Mouse (Mus musculus) brain, adult 2 months (tissue): ENCODE measurements at regions not wholly inside any gene's neighbourhood (a gene's known extent, or its start where the extent isn't known, plus 50 kb on each side); places are given as distances from the start of the nearest gene placed in this dataset.
A peak's percentile ranks its signal among the peaks of the same experiment; 100 is the strongest.
"Not testable (repeated sequence)": the region's sequence is repeated elsewhere in the genome, so short reads cannot be mapped to it uniquely, and the experiment has no call there.

Source experiments
- DNase-seq: peaks from one replicate; pipeline ENCODE4 v3.0.0; 2011; ENCODE audit warnings: low read depth, low spot score

DNA sequence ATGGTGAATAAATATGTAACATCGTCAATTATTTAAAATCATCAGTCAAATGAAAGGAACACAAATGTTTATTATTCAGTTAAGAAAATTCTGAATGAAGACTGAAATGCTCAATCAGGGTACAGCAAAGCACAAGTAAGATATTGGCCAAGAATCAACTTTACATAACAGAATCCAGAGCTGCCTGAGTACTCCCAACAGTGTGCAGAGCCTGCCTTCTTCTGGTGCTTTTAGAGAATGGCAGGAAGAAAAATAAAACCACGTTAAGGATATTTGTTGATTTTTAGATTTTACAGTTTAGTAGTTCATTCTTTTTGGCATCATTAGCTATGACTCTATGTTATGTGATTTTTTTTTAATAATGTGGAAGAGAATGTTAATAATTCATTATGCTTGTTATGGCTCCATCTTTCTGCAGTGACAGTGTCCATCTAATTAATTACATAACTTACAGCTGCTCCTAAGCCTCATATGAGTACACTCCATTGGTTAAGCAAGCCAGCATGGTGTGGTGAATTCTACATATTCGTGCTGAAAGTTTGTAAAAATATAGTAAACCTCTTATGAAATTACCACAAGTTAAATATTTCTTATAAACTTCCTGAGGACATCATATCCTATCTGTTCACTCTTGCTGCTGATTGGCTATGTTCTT, 579.0 kb downstream of the Kcna4 start:
- peak; percentile 87 for DNase-seq

DNA sequence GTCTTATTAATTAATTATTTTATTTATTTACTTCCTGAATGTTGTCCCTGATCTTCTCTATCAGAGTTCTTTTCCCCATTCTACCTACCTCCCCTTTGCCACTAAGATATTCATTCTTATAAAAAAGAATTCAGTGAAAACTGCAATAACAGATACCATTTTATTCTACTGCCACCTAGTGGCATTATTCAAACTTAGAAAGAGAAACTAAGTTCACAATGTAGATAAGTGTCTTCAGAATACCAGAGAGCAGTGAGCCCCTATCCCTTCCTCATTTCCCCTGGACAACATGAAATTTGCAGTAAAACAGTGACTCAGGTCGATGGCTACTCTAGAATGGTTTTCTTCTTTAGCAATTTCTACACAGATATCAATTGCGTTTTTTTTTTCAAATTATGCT, 589.2 kb downstream of the Kcna4 start:
- peak; percentile 25 for DNase-seq

DNA sequence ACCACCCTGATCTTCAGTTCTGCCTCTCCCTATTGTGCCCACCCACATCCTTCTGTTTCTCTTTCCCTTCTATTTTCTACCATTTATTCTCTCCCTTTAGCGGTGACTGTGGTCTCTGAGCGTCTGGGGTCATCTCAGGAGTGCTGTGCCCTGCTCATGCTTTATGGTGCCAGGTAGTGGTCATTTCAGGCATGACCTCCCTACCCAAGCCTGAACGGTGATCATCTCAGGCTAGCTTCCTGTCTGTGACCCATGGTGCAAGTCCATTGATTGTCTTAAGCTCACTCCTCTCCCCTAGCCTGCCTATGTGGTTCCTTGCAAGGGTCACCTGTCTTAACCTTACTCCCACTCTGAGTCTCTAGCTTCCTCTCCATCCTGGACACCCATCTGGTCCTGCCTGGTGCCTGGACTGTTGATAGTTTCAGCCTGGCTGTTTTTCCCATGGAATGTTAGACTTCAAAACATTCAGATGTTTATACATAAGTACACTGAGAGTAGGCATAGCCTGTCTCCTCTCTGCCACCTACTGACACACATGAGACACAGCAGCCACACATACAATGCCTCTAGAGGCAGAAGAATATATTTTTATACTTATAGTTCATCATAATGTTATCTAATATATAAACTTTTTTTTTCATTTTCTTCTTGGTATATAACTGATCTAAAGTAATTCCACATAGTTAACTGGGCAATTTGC, 595.8 kb downstream of the Kcna4 start:
- peak; percentile 27 for DNase-seq

DNA sequence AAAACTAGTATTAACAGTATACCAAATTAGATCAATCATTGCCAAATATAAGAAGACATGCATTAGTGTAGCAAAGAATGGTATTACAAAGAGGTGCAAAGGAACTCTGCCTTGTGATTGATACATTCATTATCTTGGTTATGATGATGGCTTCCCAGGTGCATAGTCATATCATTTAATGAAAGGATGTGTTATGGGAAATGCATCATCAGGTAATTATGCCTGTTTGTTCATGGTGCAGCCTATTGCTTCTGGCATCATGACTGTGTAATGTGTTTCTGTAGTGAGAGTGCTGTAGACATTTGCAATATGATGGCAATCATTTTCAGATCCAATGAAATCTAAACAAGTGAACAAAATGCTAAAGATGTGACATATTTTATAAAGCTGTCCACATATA, 597.8 kb downstream of the Kcna4 start:
- no peak for DNase-seq

DNA sequence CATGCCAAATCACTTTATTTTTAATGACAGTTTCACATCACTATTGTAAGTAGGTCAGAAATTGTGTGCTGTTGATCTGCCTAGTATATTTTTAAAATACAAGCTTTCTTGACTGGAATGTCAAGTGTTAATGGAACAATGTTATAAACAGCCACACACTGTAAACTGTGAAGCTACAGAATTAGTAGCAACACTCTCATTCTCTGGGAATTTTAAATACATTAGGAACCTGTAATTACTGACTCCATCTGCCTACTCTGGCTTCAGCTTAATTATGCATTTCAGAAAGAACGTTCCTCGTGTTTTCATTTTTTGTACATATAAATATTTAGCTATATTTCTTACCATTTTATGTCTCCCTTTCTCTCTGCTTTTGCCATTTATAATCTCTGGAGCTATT, 634.7 kb downstream of the Kcna4 start:
- DNase-seq, result peak; percentile 35

DNA sequence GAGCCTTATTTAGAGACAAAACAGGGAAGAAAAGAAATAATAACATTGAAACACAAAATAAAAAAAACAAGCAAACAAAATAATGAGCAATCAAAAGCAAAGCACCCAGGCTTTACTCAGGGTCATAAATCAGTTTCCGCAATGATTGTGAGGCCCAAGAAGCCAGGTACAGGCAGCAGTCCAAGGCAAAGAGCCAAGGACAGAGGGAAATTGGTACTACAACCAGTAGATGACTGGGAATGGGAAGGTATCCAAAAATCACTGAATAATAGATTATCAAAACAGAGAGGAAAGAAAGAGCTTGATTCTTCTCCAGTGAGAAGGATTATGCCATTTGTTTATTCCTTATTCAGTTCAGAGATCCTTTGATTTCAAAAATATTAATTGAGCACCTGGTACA, 636.2 kb downstream of the Kcna4 start:
- peak; percentile 10 for DNase-seq

DNA sequence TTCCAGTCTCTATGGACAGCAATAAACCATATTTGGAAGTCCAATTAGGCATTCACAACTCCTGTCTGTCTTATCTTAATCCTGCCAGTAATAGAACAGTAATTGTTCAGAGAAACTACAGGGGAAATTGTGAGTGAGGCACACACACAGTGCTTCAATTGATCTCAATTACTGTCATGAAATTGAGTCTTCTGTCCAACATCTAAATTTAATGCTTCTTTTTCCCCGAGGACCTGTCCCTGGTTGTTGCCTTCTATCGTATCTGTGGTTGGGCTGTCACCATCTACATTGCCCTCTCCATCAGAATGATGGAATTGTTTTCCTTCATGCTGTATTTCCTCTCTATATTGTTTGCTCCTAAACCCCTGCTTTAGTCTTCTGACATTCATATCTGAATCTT, 644.9 kb downstream of the Kcna4 start:
- DNase-seq, result no peak

DNA sequence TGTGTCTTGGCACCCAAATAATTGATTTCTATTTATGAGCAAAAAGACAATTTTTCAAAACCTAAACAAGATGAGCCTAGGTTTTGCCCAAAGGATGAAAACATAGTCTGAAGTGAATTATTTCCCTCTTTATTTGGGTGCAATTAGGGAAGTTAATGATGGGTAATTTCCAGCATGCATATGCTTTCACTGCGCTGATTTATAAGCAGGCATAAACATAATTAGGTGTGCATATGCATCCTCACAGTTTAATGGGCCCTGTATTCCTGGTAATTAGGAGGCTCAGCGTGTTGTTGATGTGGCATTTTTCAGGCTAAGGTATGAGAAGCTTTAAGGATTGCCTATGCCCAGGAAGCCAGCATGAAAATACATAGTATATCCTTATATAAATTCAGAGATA, 645.3 kb downstream of the Kcna4 start:
- no peak for DNase-seq

DNA sequence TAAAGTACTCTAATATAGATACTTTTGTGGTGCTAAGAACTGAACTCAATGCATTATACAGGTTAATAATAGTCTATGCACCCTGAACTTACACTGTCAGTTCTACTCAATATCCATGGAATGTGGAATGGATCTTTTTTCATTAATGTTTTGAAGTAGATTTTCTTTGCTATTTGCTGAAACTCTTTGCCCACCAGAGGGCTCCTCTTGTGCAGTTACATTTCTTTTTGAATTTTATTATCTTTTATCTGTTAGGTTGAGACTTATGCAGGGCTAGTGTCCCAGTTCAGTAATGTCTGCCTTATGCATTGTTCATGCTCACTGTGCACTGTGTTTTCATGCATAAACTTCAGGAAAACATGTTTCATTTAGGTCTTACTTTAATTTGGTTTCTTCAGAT, 650.9 kb downstream of the Kcna4 start:
- no peak for DNase-seq

DNA sequence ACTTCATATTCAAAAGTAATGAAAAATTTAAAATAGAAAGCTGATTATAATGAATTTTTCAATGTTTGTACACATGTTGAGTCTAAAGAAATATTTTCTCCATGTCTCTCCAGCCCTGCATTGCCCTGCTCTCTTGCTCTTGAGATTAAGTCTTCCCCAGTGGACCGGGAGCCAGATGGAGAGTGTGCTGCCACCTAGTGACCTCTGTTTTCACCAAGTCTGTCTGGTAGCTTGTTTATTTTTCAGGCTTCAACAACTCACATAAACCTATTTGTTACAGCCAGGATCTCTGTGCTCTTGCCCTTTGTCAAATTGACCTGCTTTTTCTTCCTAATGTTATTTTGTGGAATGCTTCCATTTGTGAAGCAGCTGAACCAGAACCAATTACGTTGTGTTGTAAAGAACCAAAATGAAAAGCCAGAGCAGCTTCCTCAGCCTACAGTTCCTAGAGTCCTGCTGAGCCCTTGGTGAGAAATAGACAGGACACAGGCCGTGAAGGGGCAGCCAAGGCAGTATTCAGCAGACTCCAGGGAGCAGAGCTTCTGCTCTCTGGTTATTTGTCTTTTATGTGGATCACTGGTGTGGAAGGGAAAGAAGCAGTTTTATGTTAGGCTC, 655.5 kb downstream of the Kcna4 start:
- peak; percentile 70 for DNase-seq

DNA sequence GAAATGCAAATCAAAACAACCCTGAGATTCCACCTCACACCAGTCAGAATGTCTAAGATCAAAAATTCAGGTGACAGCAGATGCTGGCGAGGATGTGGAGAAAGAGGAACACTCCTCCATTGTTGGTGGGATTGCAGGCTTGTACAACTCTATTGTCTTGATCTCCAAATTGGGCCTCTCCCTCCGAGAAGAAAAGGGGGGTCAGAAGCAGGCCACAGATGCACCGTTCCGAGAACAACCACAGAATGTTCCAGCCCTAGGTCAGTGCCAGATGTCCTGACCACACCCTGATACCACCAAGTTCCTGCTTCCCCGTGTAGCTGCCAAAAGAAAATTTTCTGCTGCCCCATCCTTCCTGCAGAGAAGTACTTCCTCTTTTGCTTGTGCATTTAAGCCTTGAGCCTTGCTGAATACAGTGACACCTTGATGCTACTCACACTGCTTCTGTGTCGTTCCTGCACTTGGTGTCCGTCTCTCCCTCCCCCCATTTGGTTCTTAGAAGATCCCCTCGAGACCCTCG, 665.2 kb downstream of the Kcna4 start:
- not testable (repeated sequence) for DNase-seq

DNA sequence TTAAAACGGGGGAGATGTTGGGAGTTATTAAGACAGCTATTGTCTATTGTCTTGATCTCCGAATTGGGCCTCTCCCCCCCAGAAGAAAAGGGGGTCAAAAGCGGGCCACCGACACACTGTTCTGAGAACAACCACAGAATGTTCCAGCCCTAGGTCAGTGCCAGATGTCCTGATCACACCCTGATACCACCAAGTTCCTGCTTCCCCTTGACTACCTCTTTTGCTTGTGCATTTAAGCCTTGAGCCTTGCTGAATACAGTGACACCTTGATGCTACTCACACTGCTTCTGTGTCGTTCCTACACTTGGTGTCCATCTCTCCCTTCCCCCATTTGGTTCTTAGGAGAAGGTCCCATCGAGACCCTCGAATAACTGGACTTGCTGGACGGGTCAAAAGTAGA, 673.5 kb downstream of the Kcna4 start:
- DNase-seq, result not testable (repeated sequence)

DNA sequence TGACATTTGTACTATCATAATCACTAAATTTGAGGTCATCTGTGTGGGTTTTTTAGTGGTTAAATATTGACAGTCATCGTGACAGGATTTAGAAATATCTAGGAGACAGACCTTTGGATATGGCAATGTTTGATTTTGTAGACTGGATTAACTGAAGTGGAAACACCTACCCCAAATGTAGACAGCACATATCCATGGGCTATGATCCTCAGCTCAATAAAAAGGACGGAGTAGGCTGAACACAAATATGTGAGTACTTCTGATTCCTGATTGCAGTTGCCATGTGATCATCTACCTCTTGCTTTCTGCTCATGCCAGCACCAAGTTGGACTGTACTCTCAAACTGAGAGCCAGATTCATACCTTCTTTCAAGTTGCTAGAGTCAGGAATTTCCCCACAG, 674.4 kb downstream of the Kcna4 start:
- no peak for DNase-seq

DNA sequence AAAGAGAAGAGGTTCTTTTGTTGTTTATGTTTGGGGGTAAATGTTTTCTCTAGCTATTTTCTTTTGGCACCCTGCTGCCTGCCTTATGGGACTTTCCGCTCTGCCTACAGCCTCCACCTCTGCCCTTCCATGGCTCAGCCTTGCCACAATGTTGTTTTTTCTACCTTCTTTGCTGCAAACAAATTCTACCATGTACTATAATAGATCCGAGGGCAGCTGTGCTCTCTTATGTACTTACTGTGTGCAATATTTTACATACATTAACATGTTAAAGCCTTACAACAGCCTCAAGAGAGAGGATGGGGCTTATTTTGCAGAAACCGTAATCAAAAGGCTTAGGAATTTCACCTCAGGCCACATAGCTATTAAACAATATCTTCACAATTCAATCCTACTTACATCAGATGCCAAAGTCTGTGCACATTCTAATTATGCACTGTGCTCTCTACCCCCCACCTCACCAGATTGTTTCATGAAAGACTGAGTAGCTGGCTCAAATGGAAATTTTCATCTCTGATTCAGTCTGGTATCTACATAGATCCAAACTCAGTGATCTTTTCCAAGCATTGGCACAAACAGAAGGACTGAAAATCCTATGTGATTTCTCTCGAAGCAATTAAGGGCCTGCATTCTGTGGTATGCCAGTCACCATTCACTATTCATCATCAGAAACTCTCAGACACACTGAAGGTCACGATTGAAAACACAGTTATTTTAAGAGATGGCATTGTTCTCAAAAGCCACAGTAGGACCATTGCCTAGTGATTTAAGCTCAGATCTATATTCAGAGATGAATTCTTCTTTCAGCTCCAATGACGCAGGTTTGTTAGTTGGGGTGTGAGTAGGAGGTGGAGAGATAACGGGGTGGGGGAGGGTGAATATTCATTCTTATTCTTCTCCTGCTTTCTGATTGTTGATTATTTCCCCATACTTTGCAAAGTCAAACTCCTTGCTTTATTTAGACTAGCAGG, 675.2 kb downstream of the Kcna4 start:
- peak; percentile 68 for DNase-seq

DNA sequence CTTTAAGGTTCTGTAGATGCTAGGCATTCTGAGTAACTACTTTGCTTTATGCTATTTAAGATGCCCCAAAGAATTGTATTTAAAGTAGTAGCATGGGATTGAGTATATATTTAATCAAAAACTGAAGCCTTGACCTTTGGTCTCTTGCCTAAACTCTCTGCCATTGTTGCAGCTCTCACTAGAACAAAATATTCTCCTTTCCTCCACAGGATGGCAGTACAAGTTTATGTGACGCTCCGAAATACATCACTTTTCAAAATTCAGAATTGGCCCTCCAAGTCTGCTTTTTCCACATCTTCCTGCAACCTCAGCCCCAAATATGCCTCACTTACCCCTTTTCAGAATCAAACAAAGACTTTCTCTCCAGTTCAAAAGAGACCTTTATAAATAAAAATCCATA, 678.1 kb downstream of the Kcna4 start:
- peak; percentile 44 for DNase-seq

DNA sequence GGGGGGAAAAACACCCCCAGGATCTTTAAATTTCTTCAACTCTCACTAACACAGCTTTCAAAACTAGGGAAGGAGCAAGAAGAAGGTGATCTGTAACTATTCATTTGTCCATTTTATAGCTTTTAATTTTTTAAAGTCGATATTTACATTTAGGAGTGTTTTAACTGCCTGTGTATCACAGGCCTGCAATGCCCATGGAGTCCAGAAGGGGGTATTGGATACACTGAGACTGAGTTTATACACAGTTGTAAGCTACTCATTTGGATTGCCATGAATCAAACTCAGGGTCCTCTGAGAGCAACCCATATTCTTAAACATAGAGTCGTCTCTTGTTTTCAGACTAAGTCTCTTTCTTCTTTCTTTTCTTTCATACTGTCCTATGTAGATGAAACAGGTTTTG, 679.1 kb downstream of the Kcna4 start:
- no peak for DNase-seq

DNA sequence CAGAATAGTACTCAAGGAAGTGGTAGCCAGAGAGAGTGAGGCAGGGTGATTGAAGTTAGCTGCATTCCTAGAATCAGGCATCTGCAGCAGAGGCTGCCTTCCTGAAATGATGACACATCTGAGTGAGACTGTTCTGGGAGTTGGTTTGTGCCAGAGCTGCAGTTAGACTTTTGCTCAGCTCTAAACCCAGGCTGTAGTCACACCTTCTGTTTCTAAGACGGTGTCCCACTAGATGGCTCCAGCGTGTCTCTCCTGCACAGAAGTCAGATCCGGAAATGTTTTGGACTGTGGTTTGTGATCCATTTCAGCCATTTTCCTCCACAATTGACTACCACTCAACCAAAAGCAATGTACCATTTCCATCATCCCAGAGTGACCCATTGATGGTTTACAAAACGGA, 683.1 kb downstream of the Kcna4 start:
- DNase-seq, result peak; percentile 82

DNA sequence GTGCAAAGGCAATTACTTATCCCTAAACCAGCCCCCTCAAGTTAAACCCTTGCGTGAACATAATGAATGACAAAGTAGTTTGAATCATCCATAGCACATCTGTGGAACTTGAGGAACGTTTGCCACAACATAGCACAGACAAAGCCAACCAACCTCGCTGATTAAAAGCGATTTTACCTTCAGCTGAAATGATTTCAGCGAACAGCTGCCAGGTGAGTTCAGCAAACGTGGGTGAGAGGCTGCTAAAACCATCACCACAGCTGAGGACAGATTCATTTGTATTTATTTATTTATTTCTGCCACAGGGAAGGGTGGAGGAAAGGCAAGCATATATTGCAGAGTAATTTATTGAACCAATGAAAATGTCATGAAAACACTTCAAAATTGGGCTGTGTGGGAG, 704.4 kb downstream of the Kcna4 start:
- DNase-seq, result peak; percentile 39

DNA sequence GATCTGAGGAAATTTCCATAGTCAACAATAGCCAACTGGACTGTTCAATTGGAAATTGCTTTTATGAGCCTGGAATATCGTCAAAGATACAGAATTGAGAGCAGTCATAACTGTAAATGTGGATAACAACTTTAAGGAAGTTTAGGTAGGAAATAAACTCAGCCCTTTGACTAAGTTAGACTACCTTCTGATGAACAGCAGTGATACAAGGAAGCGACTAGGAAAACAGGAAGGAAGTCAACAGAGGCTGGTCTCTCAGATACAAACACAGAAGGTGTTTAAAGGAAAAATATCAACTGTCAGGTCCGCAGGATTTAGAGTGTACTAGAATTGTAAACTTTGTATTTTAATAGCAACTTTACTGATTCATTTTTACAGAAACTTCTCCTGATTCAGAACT, 721.1 kb downstream of the Kcna4 start:
- no peak for DNase-seq

DNA sequence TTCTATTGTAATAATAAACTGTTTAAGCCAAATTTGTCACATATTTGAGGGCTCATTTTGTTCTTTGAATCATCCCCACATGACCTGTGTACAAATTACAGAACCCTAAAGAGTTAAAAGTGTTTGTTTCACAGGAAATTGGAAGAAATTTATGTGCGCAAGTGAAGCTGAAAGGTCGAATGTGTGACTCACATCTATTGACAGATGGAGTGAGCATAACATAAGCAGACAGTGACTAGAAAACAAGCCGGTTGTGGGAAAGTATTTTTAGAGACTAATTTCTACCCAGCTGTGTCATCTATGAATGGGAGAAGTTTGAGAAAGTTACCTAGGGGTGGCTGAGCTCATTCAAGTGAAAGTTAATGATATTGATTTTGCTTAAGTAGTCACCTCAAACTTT, 732.8 kb downstream of the Kcna4 start:
- DNase-seq, result peak; percentile 70

DNA sequence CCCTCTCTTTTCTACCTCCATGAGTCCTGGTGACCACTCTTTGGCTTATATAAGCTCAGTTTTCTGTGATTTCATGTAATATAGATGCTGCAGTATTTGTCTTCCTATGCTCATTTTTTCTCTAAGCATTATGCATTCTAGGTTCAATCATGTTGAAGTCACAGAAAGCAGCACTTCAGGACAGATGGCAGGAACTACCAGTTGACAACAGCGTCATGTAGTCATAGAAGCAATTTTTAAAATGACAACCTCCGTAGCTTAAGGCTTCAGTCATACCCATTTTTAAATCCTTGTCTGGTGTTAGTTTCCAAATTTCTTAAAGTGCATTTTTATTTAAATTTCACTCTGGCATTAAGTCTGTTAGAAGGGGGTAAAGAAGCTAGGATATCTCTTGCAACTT, 740.2 kb downstream of the Kcna4 start:
- peak; percentile 62 for DNase-seq
